Mouse (Mus musculus): ENCODE results near the gene Sort1. TPM values are rescaled to one million over a fixed set of nuclear protein-coding genes. Genes with fewer than 3 reads are reported as not detected.
A peak's percentile ranks its signal among the peaks of the same experiment; 100 is the strongest.

Gene Sort1
- polyA plus RNA-seq, 1 experiment from 2014 or later, result 15.9 TPM

- 77% methylated on average over 4 of the region's 4 CpGs for WGBS
- H3K4me1 ChIP-seq (replicated peaks), result 0 out of 2 replicates have a peak, but pooled peaks cover 3% of the 10 kb centered on the region
- no peak overlapping the region for H3K27ac ChIP-seq
- H3K36me3 ChIP-seq, result peaks cover 34% of the 10 kb centered on the region
- no peak overlapping the region for H3K4me3 ChIP-seq
- ATAC-seq (ENCODE audit: low FRiP score), result no peak
- H3K9me3 ChIP-seq, result no peaks in the 10 kb centered on the region
- H3K4me2 ChIP-seq, result no peak overlapping the region
- H3K9ac ChIP-seq, result no peak overlapping the region
- no peaks in the 10 kb centered on the region for H3K27me3 ChIP-seq
Measured at GRCm38 (mm10) chr3:108321671-108322070, 37.8 kb downstream of the Sort1 start.

- Histone ChIP-seq H3K4me2 (no peak overlapping the region), H3K36me3 (peaks cover 39% of the 10 kb centered on the region), H3K27me3 (no peaks in the 10 kb centered on the region), H3K9ac (no peak overlapping the region), H3K4me1 (replicated peaks) (0 out of 2 replicates have a peak, but pooled peaks cover 3% of the 10 kb centered on the region), H3K9me3 (no peaks in the 10 kb centered on the region), H3K27ac (no peak overlapping the region), H3K4me3 (no peak overlapping the region)
- WGBS, result 97% methylated on average over 4 of the region's 4 CpGs
- no peak for ATAC-seq (ENCODE audit: low FRiP score)
Measured at GRCm38 (mm10) chr3:108322136-108322535, 38.3 kb downstream of the Sort1 start.

- Histone ChIP-seq H3K9ac (no peak overlapping the region), H3K27me3 (no peaks in the 10 kb centered on the region), H3K4me1 (replicated peaks) (0 out of 2 replicates have a peak, but pooled peaks cover 3% of the 10 kb centered on the region), H3K4me2 (no peak overlapping the region), H3K9me3 (no peaks in the 10 kb centered on the region), H3K27ac (no peak overlapping the region), H3K4me3 (no peak overlapping the region), H3K36me3 (peaks cover 47% of the 10 kb centered on the region)
- ATAC-seq (ENCODE audit: low FRiP score), result no peak
- whole genome bisulfite sequencing, result 73% methylated on average over 3 of the region's 3 CpGs
Measured at GRCm38 (mm10) chr3:108322962-108323361, 39.1 kb downstream of the Sort1 start.

GRCm38 (mm10) chr3:108324837-108325236 is 41.0 kb downstream of the Sort1 start:
- peaks cover 6% of the 10 kb centered on the region; the same call in 1 of the 2 replicates for H3K4me1 ChIP-seq (replicated peaks)
- no peak overlapping the region for H3K27ac ChIP-seq
- H3K27me3 ChIP-seq, result no peaks in the 10 kb centered on the region
- no peak overlapping the region for H3K4me3 ChIP-seq
- ATAC-seq (ENCODE audit: low FRiP score), result no peak
- peaks cover 55% of the 10 kb centered on the region for H3K36me3 ChIP-seq
- no peak overlapping the region for H3K9ac ChIP-seq
- 91% methylated on average over 4 of the region's 4 CpGs for WGBS
- H3K9me3 ChIP-seq, result no peaks in the 10 kb centered on the region
- H3K4me2 ChIP-seq, result no peak overlapping the region

GRCm38 (mm10) chr3:108325521-108325920 is 41.6 kb downstream of the Sort1 start:
- no peak for ATAC-seq (ENCODE audit: low FRiP score)
- Histone ChIP-seq H3K27me3 (no peaks in the 10 kb centered on the region), H3K4me3 (no peak overlapping the region), H3K4me1 (replicated peaks) (peaks cover 6% of the 10 kb centered on the region; the same call in 1 of the 2 replicates), H3K27ac (no peak overlapping the region), H3K4me2 (no peak overlapping the region), H3K9ac (no peak overlapping the region), H3K9me3 (no peaks in the 10 kb centered on the region), H3K36me3 (peaks cover 58% of the 10 kb centered on the region)
- WGBS, result 93% methylated on average over 9 of the region's 9 CpGs

GRCm38 (mm10) chr3:108327275-108327674 is 43.4 kb downstream of the Sort1 start:
- peaks cover 3% of the 10 kb centered on the region; the same call in 1 of the 2 replicates for H3K4me1 ChIP-seq (replicated peaks)
- no peak overlapping the region for H3K27ac ChIP-seq
- no peak overlapping the region for H3K4me3 ChIP-seq
- no peaks in the 10 kb centered on the region for H3K27me3 ChIP-seq
- WGBS, result 97% methylated on average over 8 of the region's 8 CpGs
- H3K9ac ChIP-seq, result no peak overlapping the region
- no peaks in the 10 kb centered on the region for H3K9me3 ChIP-seq
- no peak overlapping the region for H3K4me2 ChIP-seq
- no peak for ATAC-seq (ENCODE audit: low FRiP score)
- H3K36me3 ChIP-seq, result peaks cover 74% of the 10 kb centered on the region

GRCm38 (mm10) chr3:108327916-108328315 is 44.0 kb downstream of the Sort1 start:
- no peaks in the 10 kb centered on the region for H3K27me3 ChIP-seq
- no peak for ATAC-seq (ENCODE audit: low FRiP score)

GRCm38 (mm10) chr3:108328441-108328841 is 44.6 kb downstream of the Sort1 start:
- Histone ChIP-seq H3K27ac (peak overlapping the region; percentile 74), H3K36me3 (peaks cover 83% of the 10 kb centered on the region), H3K4me2 (no peak overlapping the region), H3K9ac (no peak overlapping the region), H3K9me3 (no peaks in the 10 kb centered on the region), H3K27me3 (no peaks in the 10 kb centered on the region), H3K4me3 (no peak overlapping the region), H3K4me1 (replicated peaks) (peaks cover 3% of the 10 kb centered on the region; the same call in 1 of the 2 replicates)
- WGBS, result 43% methylated on average over 9 of the region's 9 CpGs
- 0 out of 2 replicates have a peak, but pooled peaks have one; percentile 46 for ATAC-seq (ENCODE audit: low FRiP score)

More at GRCm38 (mm10) chr3:108327916-108328315, 44.0 kb downstream of the Sort1 start:
- H3K4me2 ChIP-seq, result no peak overlapping the region
- WGBS, result 85% methylated on average over 3 of the region's 3 CpGs
- peak overlapping the region; percentile 74; the same call in 1 of the 2 replicates for H3K27ac ChIP-seq
- no peak overlapping the region for H3K4me3 ChIP-seq
- H3K4me1 ChIP-seq (replicated peaks), result peaks cover 3% of the 10 kb centered on the region; the same call in 1 of the 2 replicates
- peaks cover 80% of the 10 kb centered on the region for H3K36me3 ChIP-seq
- H3K9me3 ChIP-seq, result no peaks in the 10 kb centered on the region
- H3K9ac ChIP-seq, result no peak overlapping the region

- 93% methylated on average over 6 of the region's 6 CpGs for WGBS
- no peak overlapping the region for H3K27ac ChIP-seq
- H3K4me2 ChIP-seq, result no peak overlapping the region
- peaks cover 3% of the 10 kb centered on the region; the same call in 1 of the 2 replicates for H3K4me1 ChIP-seq (replicated peaks)
- no peak overlapping the region for H3K4me3 ChIP-seq
- H3K9ac ChIP-seq, result no peak overlapping the region
- H3K9me3 ChIP-seq, result no peaks in the 10 kb centered on the region
- no peaks in the 10 kb centered on the region for H3K27me3 ChIP-seq
- no peak for ATAC-seq (ENCODE audit: low FRiP score)
- peaks cover 89% of the 10 kb centered on the region for H3K36me3 ChIP-seq
Measured at GRCm38 (mm10) chr3:108330812-108331211, 46.9 kb downstream of the Sort1 start.

- no peak for ATAC-seq (ENCODE audit: low FRiP score)
- Histone ChIP-seq H3K4me1 (replicated peaks) (no peaks in the 10 kb centered on the region), H3K36me3 (peaks cover 91% of the 10 kb centered on the region), H3K27me3 (no peaks in the 10 kb centered on the region), H3K4me3 (no peak overlapping the region), H3K9me3 (no peaks in the 10 kb centered on the region), H3K27ac (no peak overlapping the region), H3K4me2 (no peak overlapping the region), H3K9ac (no peak overlapping the region)
- 95% methylated on average over 5 of the region's 5 CpGs for WGBS
Measured at GRCm38 (mm10) chr3:108336878-108337277, 53.0 kb downstream of the Sort1 start.

GRCm38 (mm10) chr3:108341040-108341439 is 57.2 kb downstream of the Sort1 start:
- H3K9ac ChIP-seq, result no peak overlapping the region
- no peaks in the 10 kb centered on the region for H3K4me1 ChIP-seq (replicated peaks)
- 91% methylated on average over 2 of the region's 2 CpGs for WGBS
- H3K4me2 ChIP-seq, result no peak overlapping the region
- no peak for ATAC-seq (ENCODE audit: low FRiP score)
- H3K9me3 ChIP-seq, result no peaks in the 10 kb centered on the region
- no peaks in the 10 kb centered on the region for H3K27me3 ChIP-seq
- no peak overlapping the region for H3K27ac ChIP-seq
- H3K4me3 ChIP-seq, result no peak overlapping the region
- H3K36me3 ChIP-seq, result peaks cover 81% of the 10 kb centered on the region

- H3K36me3 ChIP-seq, result peaks cover 88% of the 10 kb centered on the region
- H3K27me3 ChIP-seq, result no peaks in the 10 kb centered on the region
- no peaks in the 10 kb centered on the region for H3K4me1 ChIP-seq (replicated peaks)
- no peak overlapping the region for H3K4me2 ChIP-seq
- no peak overlapping the region for H3K4me3 ChIP-seq
- no peaks in the 10 kb centered on the region for H3K9me3 ChIP-seq
- 82% methylated on average over 7 of the region's 7 CpGs for whole genome bisulfite sequencing
- H3K27ac ChIP-seq, result no peak overlapping the region
- ATAC-seq (ENCODE audit: low FRiP score), result no peak
- H3K9ac ChIP-seq, result no peak overlapping the region
Measured at GRCm38 (mm10) chr3:108342185-108342584, 58.3 kb downstream of the Sort1 start.

- H3K36me3 ChIP-seq, result peaks cover 89% of the 10 kb centered on the region
- ATAC-seq (ENCODE audit: low FRiP score), result no peak
- no peaks in the 10 kb centered on the region for H3K4me1 ChIP-seq (replicated peaks)
- no peak overlapping the region for H3K4me2 ChIP-seq
- no peaks in the 10 kb centered on the region for H3K27me3 ChIP-seq
- no peaks in the 10 kb centered on the region for H3K9me3 ChIP-seq
- H3K4me3 ChIP-seq, result no peak overlapping the region
- WGBS, result 94% methylated on average over 7 of the region's 7 CpGs
- H3K27ac ChIP-seq, result no peak overlapping the region
- H3K9ac ChIP-seq, result no peak overlapping the region
Measured at GRCm38 (mm10) chr3:108345855-108346254, 62.0 kb downstream of the Sort1 start.

Data from hindbrain, embryonic 13.5 days (tissue).